Mouse (Mus musculus): ENCODE measurements around the gene Ncoa1. TPM values are rescaled to one million over a fixed set of nuclear protein-coding genes. Genes with fewer than 3 reads are reported as not detected.

Ncoa1 gene
- polyA plus RNA-seq, 2 experiments = 1.1 to 1.7 TPM

GRCm38 (mm10) chr12:4299300-4299699 lies 177.7 kb downstream of the Ncoa1 start:
- Histone ChIP-seq H3K36me3 (replicated peaks; ENCODE audit: control insufficient read depth, insufficient read depth, low read depth) (no peaks in the 10 kb centered on the region), H3K27me3 (ENCODE audit: control insufficient read depth, insufficient read depth, low read length) (no peaks in the 10 kb centered on the region), H3K9me3 (ENCODE audit: control insufficient read depth, low read length) (no peaks in the 10 kb centered on the region), H3K4me2 (ENCODE audit: low read depth) (no peak overlapping the region), H3K4me3 (ENCODE audit: insufficient read depth in 1 of 2, low read depth in 2 of 2, low read length in 2 of 2) (no peak overlapping the region), H3K4me1 (replicated peaks; ENCODE audit: control insufficient read depth in 2 of 2, insufficient read depth in 2 of 2, low read length in 1 of 2) (peaks cover 0 to 2% of the 10 kb centered on the region in 2 experiments; a peak in 1 of 4 replicates), H3K27ac (no peak overlapping the region), H3K9ac (replicated peaks) (no peak overlapping the region)
- TF ChIP-seq EP300 (IDR thresholded peaks at IDR 0.05; ENCODE audit: low read depth) = no peak
- TF ChIP-seq CTCF (IDR thresholded peaks at IDR 0.05; ENCODE audit: low read depth) = no peak
- ATAC-seq (ENCODE audit: insufficient read depth) (no peak), DNase-seq (ENCODE audit: low read depth in 3 of 3, low spot score in 3 of 3) (no peak)
- WGBS (ENCODE audit: insufficient replicate concordance) = 61% methylated on average over 3 of the region's 3 CpGs

DNA sequence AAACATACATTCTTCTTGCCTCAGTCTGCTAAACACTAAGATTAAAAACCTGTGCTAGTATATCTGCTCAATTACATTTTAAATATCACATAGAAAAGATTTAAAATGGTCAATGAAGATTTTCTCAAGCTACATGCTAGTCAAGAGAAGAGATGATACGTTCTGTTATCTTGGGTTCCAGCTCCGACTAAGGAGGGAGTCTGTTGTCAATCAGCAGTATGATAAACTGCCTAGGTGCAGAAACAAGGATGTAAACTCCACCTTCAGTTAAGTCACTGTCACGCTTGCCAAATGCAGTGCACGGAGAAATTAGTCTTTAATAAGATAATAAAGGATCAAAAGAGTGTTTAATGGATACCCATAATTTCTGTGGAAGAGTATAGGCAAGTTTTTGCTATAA lies 178.4 kb downstream of the Ncoa1 start:
- no peaks in the 10 kb centered on the region for H3K9me3 ChIP-seq (ENCODE audit: control insufficient read depth, low read length)
- H3K36me3 ChIP-seq (replicated peaks; ENCODE audit: control insufficient read depth, insufficient read depth, low read depth) = no peaks in the 10 kb centered on the region
- ATAC-seq (ENCODE audit: insufficient read depth) (no peak), DNase-seq (ENCODE audit: low read depth in 3 of 3, low spot score in 3 of 3) (no peak)
- no peak overlapping the region for H3K4me2 ChIP-seq (ENCODE audit: low read depth)
- 24% methylated on average over 4 of the region's 4 CpGs for WGBS (ENCODE audit: insufficient replicate concordance)
- H3K4me3 ChIP-seq (ENCODE audit: insufficient read depth in 1 of 2, low read depth in 2 of 2, low read length in 2 of 2) = no peak overlapping the region
- TF ChIP-seq CTCF (IDR thresholded peaks at IDR 0.05; ENCODE audit: low read depth) (no peak), EP300 (IDR thresholded peaks at IDR 0.05; ENCODE audit: low read depth) (peak; percentile 38)
- peaks cover 0 to 2% of the 10 kb centered on the region in 2 experiments; a peak in 1 of 4 replicates for H3K4me1 ChIP-seq (replicated peaks; ENCODE audit: control insufficient read depth in 2 of 2, insufficient read depth in 2 of 2, low read length in 1 of 2)
- no peak overlapping the region for H3K27ac ChIP-seq
- no peaks in the 10 kb centered on the region for H3K27me3 ChIP-seq (ENCODE audit: control insufficient read depth, insufficient read depth, low read length)
- no peak overlapping the region for H3K9ac ChIP-seq (replicated peaks)

GRCm38 (mm10) chr12:4295881-4296280 lies 181.1 kb downstream of the Ncoa1 start:
- no peak for DNase-seq (ENCODE audit: low read depth in 3 of 3, low spot score in 3 of 3)
- Histone ChIP-seq H3K27me3 (ENCODE audit: control insufficient read depth, insufficient read depth, low read length) (no peaks in the 10 kb centered on the region), H3K4me1 (replicated peaks; ENCODE audit: control insufficient read depth in 2 of 2, insufficient read depth in 2 of 2, low read length in 1 of 2) (peaks cover 0 to 2% of the 10 kb centered on the region in 2 experiments; a peak in 1 of 4 replicates), H3K4me3 (ENCODE audit: insufficient read depth in 1 of 2, low read depth in 2 of 2, low read length in 2 of 2) (no peak overlapping the region), H3K36me3 (replicated peaks; ENCODE audit: control insufficient read depth, insufficient read depth, low read depth) (no peaks in the 10 kb centered on the region), H3K9ac (replicated peaks) (no peak overlapping the region), H3K4me2 (ENCODE audit: low read depth) (no peak overlapping the region), H3K27ac (no peak overlapping the region), H3K9me3 (ENCODE audit: control insufficient read depth, low read length) (no peaks in the 10 kb centered on the region)
- 71% methylated on average over 4 of the region's 4 CpGs for WGBS (ENCODE audit: insufficient replicate concordance)
- ATAC-seq (ENCODE audit: insufficient read depth) = no peak
- TF ChIP-seq EP300 (IDR thresholded peaks at IDR 0.05; ENCODE audit: low read depth) (no peak), CTCF (IDR thresholded peaks at IDR 0.05; ENCODE audit: low read depth) (no peak)

- no peak overlapping the region for H3K9ac ChIP-seq (replicated peaks)
- ATAC-seq (ENCODE audit: insufficient read depth) = no peak
- no peak overlapping the region for H3K27ac ChIP-seq
These were observed 181.7 kb downstream of the Ncoa1 start for GRCm38 (mm10) chr12:4295281-4295680.

GRCm38 (mm10) chr12:4293813-4294212 lies 183.2 kb downstream of the Ncoa1 start:
- DNase-seq (ENCODE audit: low read depth in 3 of 3, low spot score in 3 of 3) (no peak), ATAC-seq (ENCODE audit: insufficient read depth) (no peak)
- 79% methylated on average over 6 of the region's 6 CpGs for WGBS (ENCODE audit: insufficient replicate concordance)
- H3K9me3 ChIP-seq (ENCODE audit: control insufficient read depth, low read length) = no peaks in the 10 kb centered on the region
- H3K27ac ChIP-seq = no peak overlapping the region
- no peak for TF ChIP-seq EP300 (IDR thresholded peaks at IDR 0.05; ENCODE audit: low read depth)
- TF ChIP-seq CTCF (IDR thresholded peaks at IDR 0.05; ENCODE audit: low read depth) = no peak
- no peak overlapping the region for H3K4me3 ChIP-seq (ENCODE audit: insufficient read depth in 1 of 2, low read depth in 2 of 2, low read length in 2 of 2)
- H3K9ac ChIP-seq (replicated peaks) = no peak overlapping the region
- no peak overlapping the region for H3K4me2 ChIP-seq (ENCODE audit: low read depth)
- H3K27me3 ChIP-seq (ENCODE audit: control insufficient read depth, insufficient read depth, low read length) = no peaks in the 10 kb centered on the region
- peaks cover 0 to 2% of the 10 kb centered on the region in 2 experiments; a peak in 1 of 4 replicates for H3K4me1 ChIP-seq (replicated peaks; ENCODE audit: control insufficient read depth in 2 of 2, insufficient read depth in 2 of 2, low read length in 1 of 2)
- H3K36me3 ChIP-seq (replicated peaks; ENCODE audit: control insufficient read depth, insufficient read depth, low read depth) = no peaks in the 10 kb centered on the region

More at GRCm38 (mm10) chr12:4295281-4295680, 181.7 kb downstream of the Ncoa1 start:
- Histone ChIP-seq H3K4me1 (replicated peaks; ENCODE audit: control insufficient read depth in 2 of 2, insufficient read depth in 2 of 2, low read length in 1 of 2) (peaks cover 0 to 2% of the 10 kb centered on the region in 2 experiments; a peak in 1 of 4 replicates), H3K27me3 (ENCODE audit: control insufficient read depth, insufficient read depth, low read length) (no peaks in the 10 kb centered on the region), H3K36me3 (replicated peaks; ENCODE audit: control insufficient read depth, insufficient read depth, low read depth) (no peaks in the 10 kb centered on the region), H3K4me3 (ENCODE audit: insufficient read depth in 1 of 2, low read depth in 2 of 2, low read length in 2 of 2) (no peak overlapping the region), H3K9me3 (ENCODE audit: control insufficient read depth, low read length) (no peaks in the 10 kb centered on the region), H3K4me2 (ENCODE audit: low read depth) (no peak overlapping the region)
- DNase-seq (ENCODE audit: low read depth in 3 of 3, low spot score in 3 of 3) = no peak
- TF ChIP-seq CTCF (IDR thresholded peaks at IDR 0.05; ENCODE audit: low read depth) = no peak
- no peak for TF ChIP-seq EP300 (IDR thresholded peaks at IDR 0.05; ENCODE audit: low read depth)
- WGBS (ENCODE audit: insufficient replicate concordance) = 85% methylated on average over 8 of the region's 8 CpGs

Measured in liver, embryonic 14.5 days (tissue).